Mouse (Mus musculus): Measurements from ENCODE around the gene Atad5.

GRCm38 (mm10) chr11:80152376-80152775 is 63.2 kb downstream of the Atad5 start:
- TF ChIP-seq CTCF (conservative IDR thresholded peaks at IDR 0.05; ENCODE audit: low read length) (no peak), POU5F1 (IDR thresholded peaks at IDR 0.05; ENCODE audit: borderline replicate concordance, low read length) (no peak)

Measured in E14TG2a.4 (cell line).